Mouse (Mus musculus): ENCODE measurements at regions not wholly inside any gene's neighbourhood (a gene's known extent, or its start where the extent isn't known, plus 50 kb on each side); places are given as distances from the start of the nearest gene placed in this dataset.

- Histone ChIP-seq H3K27me3 (ENCODE audit: control insufficient read depth, insufficient read depth, low read length) (no peaks in the 10 kb centered on the region), H3K4me3 (replicated peaks; ENCODE audit: low read length) (no peak overlapping the region), H3K4me2 (replicated peaks; ENCODE audit: low read depth, low read length, severe bottlenecking) (no peak overlapping the region), H3K4me1 (ENCODE audit: control insufficient read depth, insufficient read depth, low read length) (no peaks in the 10 kb centered on the region), H3K9me3 (ENCODE audit: control insufficient read depth, low read length) (no peaks in the 10 kb centered on the region), H3K27ac (replicated peaks; ENCODE audit: low read depth, low read length) (no peak overlapping the region), H3K9ac (ENCODE audit: low read depth, low read length, severe bottlenecking) (no peak overlapping the region), H3K36me3 (ENCODE audit: control insufficient read depth, insufficient read depth, low read length) (no peaks in the 10 kb centered on the region)
- no peak for DNase-seq (ENCODE audit: low spot score)
- ATAC-seq (ENCODE audit: low FRiP score, low read depth): no peak
- 64% methylated on average over 2 of the region's 2 CpGs for WGBS
- no peak for TF ChIP-seq POLR2A (IDR thresholded peaks at IDR 0.05; ENCODE audit: borderline replicate concordance, extremely low read depth, insufficient read depth, insufficient read length)
Observed at GRCm38 (mm10) chr10:87747846-87748552, 110.1 kb upstream of the Igf1 start.

GRCm38 (mm10) chr10:87748631-87749193 is 109.4 kb upstream of the Igf1 start:
- no peak for ATAC-seq (ENCODE audit: low FRiP score, low read depth)

GRCm38 (mm10) chr10:87750321-87750720 is 107.7 kb upstream of the Igf1 start:
- Histone ChIP-seq H3K27me3 (ENCODE audit: control insufficient read depth, insufficient read depth, low read length) (no peaks in the 10 kb centered on the region), H3K9ac (ENCODE audit: low read depth, low read length, severe bottlenecking) (no peak overlapping the region), H3K4me2 (replicated peaks; ENCODE audit: low read depth, low read length, severe bottlenecking) (no peak overlapping the region), H3K9me3 (ENCODE audit: control insufficient read depth, low read length) (no peaks in the 10 kb centered on the region), H3K27ac (replicated peaks; ENCODE audit: low read depth, low read length) (no peak overlapping the region), H3K4me1 (ENCODE audit: control insufficient read depth, insufficient read depth, low read length) (no peaks in the 10 kb centered on the region), H3K36me3 (ENCODE audit: control insufficient read depth, insufficient read depth, low read length) (no peaks in the 10 kb centered on the region), H3K4me3 (replicated peaks; ENCODE audit: low read length) (no peak overlapping the region)
- DNase-seq (ENCODE audit: low spot score) (no peak), ATAC-seq (ENCODE audit: low FRiP score, low read depth) (no peak)
- no peak for TF ChIP-seq POLR2A (IDR thresholded peaks at IDR 0.05; ENCODE audit: borderline replicate concordance, extremely low read depth, insufficient read depth, insufficient read length)

More at GRCm38 (mm10) chr10:87748631-87749193, 109.4 kb upstream of the Igf1 start:
- Histone ChIP-seq H3K36me3 (ENCODE audit: control insufficient read depth, insufficient read depth, low read length) (no peaks in the 10 kb centered on the region), H3K4me1 (ENCODE audit: control insufficient read depth, insufficient read depth, low read length) (no peaks in the 10 kb centered on the region), H3K27me3 (ENCODE audit: control insufficient read depth, insufficient read depth, low read length) (no peaks in the 10 kb centered on the region), H3K9ac (ENCODE audit: low read depth, low read length, severe bottlenecking) (no peak overlapping the region), H3K4me2 (replicated peaks; ENCODE audit: low read depth, low read length, severe bottlenecking) (no peak overlapping the region), H3K27ac (replicated peaks; ENCODE audit: low read depth, low read length) (no peak overlapping the region), H3K9me3 (ENCODE audit: control insufficient read depth, low read length) (no peaks in the 10 kb centered on the region), H3K4me3 (replicated peaks; ENCODE audit: low read length) (no peak overlapping the region)
- peak; percentile 26 for DNase-seq (ENCODE audit: low spot score)
- TF ChIP-seq POLR2A (IDR thresholded peaks at IDR 0.05; ENCODE audit: borderline replicate concordance, extremely low read depth, insufficient read depth, insufficient read length): no peak
- 37% methylated on average over 4 of the region's 4 CpGs for WGBS

GRCm38 (mm10) chr10:87750972-87751371 is 107.1 kb upstream of the Igf1 start:
- Histone ChIP-seq H3K9ac (ENCODE audit: low read depth, low read length, severe bottlenecking) (no peak overlapping the region), H3K4me3 (replicated peaks; ENCODE audit: low read length) (no peak overlapping the region), H3K4me1 (ENCODE audit: control insufficient read depth, insufficient read depth, low read length) (no peaks in the 10 kb centered on the region), H3K36me3 (ENCODE audit: control insufficient read depth, insufficient read depth, low read length) (no peaks in the 10 kb centered on the region), H3K9me3 (ENCODE audit: control insufficient read depth, low read length) (no peaks in the 10 kb centered on the region), H3K27me3 (ENCODE audit: control insufficient read depth, insufficient read depth, low read length) (no peaks in the 10 kb centered on the region), H3K27ac (replicated peaks; ENCODE audit: low read depth, low read length) (no peak overlapping the region), H3K4me2 (replicated peaks; ENCODE audit: low read depth, low read length, severe bottlenecking) (no peak overlapping the region)
- no peak for TF ChIP-seq POLR2A (IDR thresholded peaks at IDR 0.05; ENCODE audit: borderline replicate concordance, extremely low read depth, insufficient read depth, insufficient read length)
- ATAC-seq (ENCODE audit: low FRiP score, low read depth) (no peak), DNase-seq (ENCODE audit: low spot score) (no peak)
- 23% methylated on average over 1 of the region's 1 CpGs for WGBS

- H3K9me3 ChIP-seq (ENCODE audit: control insufficient read depth, low read length): no peaks in the 10 kb centered on the region
- DNase-seq (ENCODE audit: low spot score): peak; percentile 12
- no peak overlapping the region for H3K27ac ChIP-seq (replicated peaks; ENCODE audit: low read depth, low read length)
- H3K4me1 ChIP-seq (ENCODE audit: control insufficient read depth, insufficient read depth, low read length): no peaks in the 10 kb centered on the region
- 63% methylated on average over 2 of the region's 2 CpGs for WGBS
- no peak overlapping the region for H3K4me2 ChIP-seq (replicated peaks; ENCODE audit: low read depth, low read length, severe bottlenecking)
- no peak overlapping the region for H3K9ac ChIP-seq (ENCODE audit: low read depth, low read length, severe bottlenecking)
- H3K36me3 ChIP-seq (ENCODE audit: control insufficient read depth, insufficient read depth, low read length): no peaks in the 10 kb centered on the region
- no peak for TF ChIP-seq POLR2A (IDR thresholded peaks at IDR 0.05; ENCODE audit: borderline replicate concordance, extremely low read depth, insufficient read depth, insufficient read length)
- ATAC-seq (ENCODE audit: low FRiP score, low read depth): no peak
- H3K4me3 ChIP-seq (replicated peaks; ENCODE audit: low read length): no peak overlapping the region
- H3K27me3 ChIP-seq (ENCODE audit: control insufficient read depth, insufficient read depth, low read length): no peaks in the 10 kb centered on the region
Observed at GRCm38 (mm10) chr10:87752117-87752516, 105.9 kb upstream of the Igf1 start.

Measured in limb, embryonic 14.5 days (tissue).